Mouse (Mus musculus) urinary bladder, postnatal 36 days (tissue): ENCODE data around the gene Hexim1.

Source experiments
- DNase-seq, 2 experiments: peaks; one replicate each; pipeline ENCODE4 v3.0.0; 2022; ENCODE audit warnings: low spot score in 2 of 2, mixed read lengths in 1 of 2

Gene Hexim1

DNA sequence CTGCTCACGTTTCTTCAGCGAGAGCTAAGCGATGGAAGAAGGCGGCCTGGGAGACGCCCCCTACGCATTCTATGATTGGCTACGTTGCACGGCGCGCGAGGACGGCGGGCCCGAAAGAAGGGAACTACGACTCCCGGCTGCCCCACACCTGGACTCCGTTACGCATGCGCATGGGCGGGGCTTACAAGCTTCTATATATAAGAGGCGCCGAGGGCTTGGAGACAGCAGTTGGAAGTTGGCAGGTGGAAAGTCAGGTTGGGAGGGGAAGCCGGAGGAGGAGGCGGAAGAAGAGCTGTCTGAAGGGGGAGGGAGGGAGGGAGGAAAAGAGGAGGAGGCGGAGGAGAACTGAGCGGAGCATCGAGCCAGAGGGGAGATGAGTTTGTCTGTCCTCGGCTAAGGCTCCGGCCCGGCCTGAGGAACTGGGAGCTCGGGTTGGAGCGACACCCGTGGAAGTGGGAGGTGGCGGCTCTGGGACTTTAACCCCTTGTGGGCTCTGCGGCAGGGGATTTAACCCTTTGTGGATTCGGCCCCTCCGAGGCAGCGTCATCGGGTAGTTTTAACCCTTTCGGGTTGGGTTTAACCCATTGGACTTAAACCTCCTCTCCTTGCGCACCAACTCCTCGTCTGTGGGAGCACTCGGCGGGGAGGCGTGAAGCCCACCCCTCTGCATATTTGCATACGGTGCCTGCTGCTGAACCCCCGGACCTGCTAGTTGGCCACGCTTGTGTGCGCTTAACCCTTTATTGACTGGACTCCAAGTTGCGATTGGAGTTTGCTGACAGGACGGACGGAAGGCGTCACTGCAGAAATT is at the start of gene Hexim1:
Gene Hexim1, plus strand, starts transcription at position 224 of the 811 bp plus-strand sequence.
- peak; percentile 100 for DNase-seq

GRCm38 (mm10) chr11:103067051-103067361 is 49.0 kb upstream of the Hexim1 start:
- DNase-seq = no peak

DNA sequence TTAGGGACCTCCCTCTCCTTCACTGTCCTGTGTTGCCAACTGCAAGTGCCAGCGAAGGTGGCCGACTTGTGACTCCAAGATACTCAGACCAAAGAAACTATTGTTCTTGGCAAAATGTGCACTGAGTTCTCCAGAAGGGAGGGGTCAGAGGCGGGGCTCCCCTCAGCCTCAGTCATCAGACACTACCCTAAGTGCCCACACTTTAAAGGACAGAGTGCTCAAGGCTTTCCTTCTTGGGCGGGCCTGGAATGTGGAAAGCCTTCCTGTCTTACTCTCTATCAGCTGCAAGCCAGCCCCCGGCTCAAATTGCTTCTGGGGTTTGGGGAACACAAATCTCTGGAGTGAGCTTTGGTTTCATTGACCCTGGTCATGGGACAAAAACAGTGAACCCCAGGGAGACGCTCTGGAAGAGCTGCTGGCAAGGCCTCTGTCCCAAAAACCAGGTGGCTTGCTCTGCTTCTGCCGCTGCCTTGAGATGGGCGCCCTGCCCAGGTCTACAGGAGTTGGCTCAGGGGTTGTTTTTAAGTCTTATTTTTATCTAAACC is 48.5 kb upstream of the Hexim1 start:
- peak in 1 of 2 experiments; percentile 64 for DNase-seq

DNA sequence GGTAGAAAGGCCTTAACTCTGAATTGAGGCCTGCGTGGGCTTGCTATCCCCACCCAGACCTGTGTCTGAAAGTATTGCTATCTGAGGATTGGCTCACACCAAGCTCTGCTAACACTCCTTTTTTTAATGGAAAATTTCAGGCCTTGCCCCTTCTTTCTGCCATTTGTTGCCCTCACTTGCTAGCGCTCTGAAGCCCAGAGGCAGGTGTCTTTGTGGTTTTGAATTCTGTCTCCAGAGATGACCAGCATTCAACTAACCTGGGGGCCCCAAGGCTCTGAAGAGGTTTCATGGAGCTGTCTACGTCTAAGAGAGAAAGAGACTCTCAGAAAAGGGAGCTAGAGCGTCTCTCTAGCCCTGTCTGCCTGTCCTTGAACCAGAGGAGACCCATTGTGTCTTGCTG is 47.8 kb upstream of the Hexim1 start:
- DNase-seq = no peak

DNA sequence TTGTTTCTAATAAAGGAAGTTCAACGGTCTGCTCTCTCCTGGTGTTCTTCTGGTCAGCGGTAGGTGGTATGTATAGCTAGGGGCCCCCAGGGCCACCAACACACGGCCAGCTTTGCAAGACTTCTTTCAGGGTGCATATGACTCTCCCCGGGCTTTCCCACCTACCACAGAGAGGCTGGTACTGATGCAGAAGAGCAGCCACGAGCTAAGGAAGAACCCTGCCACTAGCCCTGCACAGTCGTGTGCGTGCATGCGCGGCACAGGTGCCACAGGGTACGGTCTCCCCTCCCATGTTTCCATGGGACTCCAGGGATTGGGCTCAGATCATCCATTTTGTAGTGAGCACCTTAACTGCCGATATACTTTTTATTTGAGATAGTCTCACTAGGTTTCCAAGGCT is 47.1 kb upstream of the Hexim1 start:
- DNase-seq = no peak

DNA sequence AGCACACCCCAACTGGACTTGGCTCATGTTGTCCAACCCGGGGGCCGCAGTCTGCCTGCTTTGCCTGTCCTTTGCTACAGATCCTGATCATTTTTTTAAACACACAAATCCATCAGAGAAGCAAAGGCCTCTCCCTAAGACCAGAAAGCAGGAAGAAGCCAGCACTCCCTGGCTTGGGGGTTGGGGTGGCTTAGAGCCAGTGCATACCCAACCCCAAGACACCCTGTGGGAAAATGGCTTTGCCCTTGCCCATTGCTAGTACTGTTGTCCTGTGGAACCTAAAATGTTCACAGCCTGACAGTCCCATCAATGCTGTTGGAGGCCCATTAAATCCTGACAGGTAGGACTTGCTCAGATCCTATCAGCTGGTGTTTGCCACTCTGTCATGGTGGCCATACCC is 46.3 kb upstream of the Hexim1 start:
- no peak for DNase-seq

GRCm38 (mm10) chr11:103070322-103070880 is 45.6 kb upstream of the Hexim1 start:
- DNase-seq = no peak

DNA sequence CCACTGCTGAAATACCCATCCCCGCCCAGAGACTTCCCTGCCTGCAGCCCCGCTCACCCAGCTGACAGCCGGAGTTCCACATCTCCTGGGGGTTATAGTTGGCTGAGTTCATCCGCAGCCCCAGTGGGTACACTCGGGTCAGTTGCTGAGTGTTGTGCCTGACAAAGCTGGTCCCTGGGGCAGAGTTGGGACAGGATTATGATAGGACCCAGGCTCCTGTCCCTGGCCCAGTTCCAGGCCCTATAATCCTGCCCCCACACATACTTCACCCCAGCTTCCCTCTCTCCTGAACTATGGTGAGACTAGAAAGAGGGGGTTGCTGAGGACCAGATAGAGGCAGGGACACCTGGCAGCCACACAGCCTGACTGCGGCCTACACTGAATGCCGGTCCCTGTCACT is 42.4 kb upstream of the Hexim1 start:
- DNase-seq = no peak

GRCm38 (mm10) chr11:103074121-103074650 is 41.8 kb upstream of the Hexim1 start:
- DNase-seq = no peak

DNA sequence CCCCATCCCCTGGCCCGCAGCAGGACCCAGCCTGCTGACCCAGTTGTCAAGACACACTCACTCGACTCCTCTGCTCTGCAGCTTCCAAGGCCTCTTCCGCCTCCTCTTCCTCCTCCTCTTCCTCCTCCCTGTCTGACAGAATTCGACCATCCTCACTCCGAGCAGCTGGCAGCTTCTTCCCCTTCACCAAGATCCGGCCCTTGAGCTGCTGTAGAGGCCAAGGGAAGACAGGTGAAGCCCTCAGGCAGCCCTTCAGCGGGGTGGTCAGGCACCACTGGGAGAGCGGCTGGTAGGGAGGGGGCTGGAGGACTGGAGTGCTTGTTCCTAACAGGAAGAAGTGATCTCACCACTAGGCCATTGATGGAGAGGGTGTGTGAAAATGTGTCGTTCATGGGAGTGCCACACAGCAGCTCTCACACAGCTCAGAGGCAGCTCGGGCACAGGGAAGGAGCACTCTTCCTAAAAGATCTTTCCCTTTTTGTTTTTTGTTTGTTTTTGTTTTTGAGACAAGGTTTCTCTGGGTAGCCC is 41.2 kb upstream of the Hexim1 start:
- no peak for DNase-seq

- no peak for DNase-seq
These were observed 40.0 kb upstream of the Hexim1 start for GRCm38 (mm10) chr11:103076010-103076409.

- no peak for DNase-seq
These were observed 39.5 kb upstream of the Hexim1 start for GRCm38 (mm10) chr11:103076581-103076980.

GRCm38 (mm10) chr11:103078131-103078530 is 37.9 kb upstream of the Hexim1 start:
- no peak for DNase-seq

DNA sequence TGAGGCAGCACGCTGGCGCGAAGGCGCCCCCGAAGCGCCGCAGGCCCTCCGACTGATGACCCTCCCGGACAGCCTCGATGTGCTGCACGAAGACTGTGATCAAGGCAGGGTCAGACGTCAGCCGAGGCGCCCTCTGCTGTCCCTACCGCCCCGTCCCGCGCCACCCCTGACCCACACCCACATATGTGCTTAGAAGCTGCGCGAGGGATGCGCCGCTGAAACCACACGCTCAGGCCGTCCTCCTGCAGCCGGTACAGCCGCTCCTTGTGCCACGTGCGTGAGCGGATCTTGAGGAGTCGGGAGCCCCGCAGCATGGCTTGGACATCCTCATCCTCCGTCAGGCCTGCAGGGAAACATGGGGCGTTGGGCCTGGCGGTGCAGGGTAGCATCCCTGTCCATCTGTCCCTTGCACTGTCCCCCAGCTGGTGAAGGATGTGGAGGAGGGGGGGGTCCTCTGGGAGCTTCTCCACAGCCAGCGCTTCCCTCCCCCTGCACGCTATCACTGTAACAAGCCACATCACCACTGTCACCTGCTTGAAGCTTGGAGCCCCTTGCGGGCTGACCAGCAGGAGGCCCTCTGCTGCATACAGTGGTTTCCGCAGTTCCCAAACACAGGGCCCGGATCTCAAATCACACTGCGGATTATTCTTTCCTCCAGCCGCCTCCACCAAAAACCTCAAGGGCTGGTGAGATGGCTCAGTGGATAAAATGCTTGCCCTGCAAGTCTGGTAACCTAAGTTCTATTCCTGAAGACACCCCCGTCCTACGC is 35.5 kb upstream of the Hexim1 start:
- DNase-seq = no peak

- DNase-seq = no peak
These were observed 34.4 kb upstream of the Hexim1 start for GRCm38 (mm10) chr11:103081631-103082030.

GRCm38 (mm10) chr11:103093306-103093705 is 22.7 kb upstream of the Hexim1 start:
- no peak for DNase-seq

- peak; percentile 47 to 70 for DNase-seq
These were observed 21.9 kb upstream of the Hexim1 start for GRCm38 (mm10) chr11:103093862-103094833.

DNA sequence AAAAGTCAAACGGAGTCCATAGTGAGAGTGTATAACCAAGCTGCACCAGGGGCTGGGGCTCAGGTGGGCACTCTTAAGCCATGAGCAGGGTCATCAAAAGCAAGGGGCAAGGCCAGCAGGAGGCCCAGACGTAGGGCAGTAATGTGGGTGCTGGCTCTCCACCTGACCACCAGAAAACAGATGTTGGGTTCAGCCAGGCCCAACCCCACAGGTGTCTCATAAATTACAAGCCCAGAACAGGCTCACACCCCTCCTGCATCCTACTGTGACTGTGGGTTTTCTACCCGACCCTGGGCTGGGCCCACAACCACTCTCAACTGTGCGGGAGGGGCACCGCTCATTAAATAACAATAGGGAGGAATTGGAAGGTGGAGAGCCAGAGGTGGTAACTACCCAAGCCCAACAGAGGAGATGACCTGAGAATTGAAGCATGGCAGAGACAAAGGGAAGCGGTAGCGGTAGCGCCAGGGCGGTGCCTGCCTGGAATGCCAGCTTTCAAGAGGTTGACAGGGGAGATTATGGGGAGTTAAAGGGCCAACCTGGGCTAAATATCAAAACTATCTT is 20.8 kb upstream of the Hexim1 start:
- DNase-seq = no peak

- DNase-seq = no peak
These were observed 20.2 kb upstream of the Hexim1 start for GRCm38 (mm10) chr11:103095801-103096200.
